Mouse (Mus musculus) neural tube, embryonic 13.5 days (tissue): Measurements from ENCODE around the gene Rtn2. TPM values are rescaled to one million over a fixed set of nuclear protein-coding genes. Genes with fewer than 3 reads are reported as not detected.

Source experiments
- ATAC-seq: fragments of 200-750 bp; cut with Nextera tagmentation; 2 replicates; pipeline ENCODE4 v1.8.0; 2017; ENCODE audit warnings: low read depth, mild to moderate bottlenecking, moderate TSS enrichment, moderate library complexity
- H3K27ac ChIP-seq: fragments of 300-500 bp; sonication (generic); replicated peaks from 2 replicates; pipeline ENCODE4 v1.5.1; 2015; ENCODE audit warnings: moderate library complexity, mild to moderate bottlenecking, inconsistent platforms
- H3K27me3 ChIP-seq: fragments of 300-500 bp; sonication (generic); 2 replicates; pipeline ENCODE4 v1.6.1; 2015; ENCODE audit warnings: mild to moderate bottlenecking, inconsistent platforms
- H3K36me3 ChIP-seq: fragments of 300-500 bp; sonication (generic); 2 replicates; pipeline ENCODE4 v1.6.1; 2015; ENCODE audit warnings: mild to moderate bottlenecking, inconsistent platforms
- H3K4me1 ChIP-seq: fragments of 300-500 bp; sonication (generic); replicated peaks from 2 replicates; pipeline ENCODE4 v1.6.1; 2015; ENCODE audit warnings: inconsistent platforms
- H3K4me2 ChIP-seq: fragments of 300-500 bp; sonication (generic); 2 replicates; pipeline ENCODE4 v1.6.1; 2015; ENCODE audit warnings: inconsistent platforms, mild to moderate bottlenecking, moderate library complexity
- H3K4me3 ChIP-seq: fragments of 300-500 bp; sonication (generic); 2 replicates; pipeline ENCODE4 v1.5.1; 2015; ENCODE audit warnings: mild to moderate bottlenecking, inconsistent platforms
- H3K9ac ChIP-seq: fragments of 300-500 bp; sonication (generic); 2 replicates; pipeline ENCODE4 v1.6.1; 2015; ENCODE audit warnings: moderate library complexity, mild to moderate bottlenecking, inconsistent platforms
- H3K9me3 ChIP-seq: fragments of 300-500 bp; sonication (generic); 2 replicates; pipeline ENCODE4 v1.6.1; 2016; ENCODE audit warnings: inconsistent platforms
- WGBS: fragments of 180-500 bp; shearing (Covaris S2); methylation state at CpG from one replicate; pipeline ENCODE4 v1.1.7; 2015; 5-methylcytosine and 5-hydroxymethylcytosine counted together
- polyA plus RNA-seq: library from polyadenylated mRNA; unstranded; fragments of >200 nt; fragmentation: Nextera tagmentation; extraction: Ambion mirVana; gene quantifications from 2 replicates; pipeline ENCODE4 v1.2.1, GENCODE M21; 2015

Gene Rtn2
- 103 and 117 TPM in 2 replicates for polyA plus RNA-seq

DNA sequence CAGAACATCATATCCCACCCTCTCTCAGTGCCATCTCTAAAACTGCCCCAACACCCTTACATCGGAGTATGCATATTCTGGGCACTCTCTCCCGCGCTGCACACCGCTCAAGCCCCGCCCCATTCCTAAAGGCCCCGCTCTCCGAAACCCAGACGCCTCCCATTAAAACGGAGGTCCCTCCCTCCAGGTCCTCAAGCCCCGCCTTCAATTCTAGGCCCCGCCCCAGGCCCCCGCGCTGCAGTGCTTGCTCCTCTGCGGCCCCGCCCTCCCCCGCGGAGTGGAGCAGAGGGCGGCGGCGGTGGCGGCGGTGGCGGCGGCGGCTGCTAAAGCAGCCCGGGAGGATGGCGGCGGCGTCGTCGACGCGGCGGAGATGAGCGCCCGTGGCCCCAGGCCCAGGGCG, at the start of gene Rtn2:
TSS of gene Rtn2 (plus strand) at position 240 of the 400 bp plus-strand sequence.
- under 1% methylated on average over 37 of the region's 37 CpGs for WGBS
- ATAC-seq: peak; percentile 85
- Histone ChIP-seq H3K36me3 (peaks cover 12% of the 10 kb centered on the region), H3K9me3 (no peaks in the 10 kb centered on the region), H3K9ac (peak within 1 kb of the TSS; percentile 97), H3K4me1 (peaks cover 35% of the 10 kb centered on the region), H3K4me2 (peak within 1 kb of the TSS; percentile 77), H3K4me3 (peak within 1 kb of the TSS; percentile 88), H3K27me3 (peaks cover 44% of the 10 kb centered on the region), H3K27ac (peak within 1 kb of the TSS; percentile 94)

DNA sequence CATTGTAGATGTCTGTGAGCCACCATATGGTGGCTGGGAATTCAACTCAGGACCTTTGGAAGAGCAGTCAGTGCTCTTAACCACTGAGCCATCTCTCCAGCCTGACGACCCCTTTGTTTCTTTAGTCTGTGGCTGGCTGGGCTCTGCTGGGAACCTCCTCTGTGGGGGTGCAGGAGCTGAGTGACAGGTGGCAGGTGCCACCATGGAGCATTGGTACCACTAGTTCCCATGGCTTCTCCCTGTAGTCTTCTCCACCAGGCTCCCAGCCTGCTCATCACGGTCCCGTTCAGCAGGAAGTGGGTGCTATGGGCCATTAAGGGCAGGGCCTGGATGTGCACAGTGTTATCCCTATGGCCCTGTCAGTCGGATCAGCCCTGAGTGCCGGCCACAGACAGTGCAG, 47.8 kb upstream of the Rtn2 start:
- Histone ChIP-seq H3K4me3 (no peak overlapping the region), H3K4me1 (peaks cover 28% of the 10 kb centered on the region), H3K9ac (no peak overlapping the region), H3K36me3 (peaks cover 6% of the 10 kb centered on the region; the same call in 1 of the 2 replicates), H3K27ac (no peak overlapping the region), H3K27me3 (no peaks in the 10 kb centered on the region), H3K4me2 (no peak overlapping the region), H3K9me3 (no peaks in the 10 kb centered on the region)
- 78% methylated on average over 5 of the region's 5 CpGs for WGBS
- ATAC-seq: no peak

DNA sequence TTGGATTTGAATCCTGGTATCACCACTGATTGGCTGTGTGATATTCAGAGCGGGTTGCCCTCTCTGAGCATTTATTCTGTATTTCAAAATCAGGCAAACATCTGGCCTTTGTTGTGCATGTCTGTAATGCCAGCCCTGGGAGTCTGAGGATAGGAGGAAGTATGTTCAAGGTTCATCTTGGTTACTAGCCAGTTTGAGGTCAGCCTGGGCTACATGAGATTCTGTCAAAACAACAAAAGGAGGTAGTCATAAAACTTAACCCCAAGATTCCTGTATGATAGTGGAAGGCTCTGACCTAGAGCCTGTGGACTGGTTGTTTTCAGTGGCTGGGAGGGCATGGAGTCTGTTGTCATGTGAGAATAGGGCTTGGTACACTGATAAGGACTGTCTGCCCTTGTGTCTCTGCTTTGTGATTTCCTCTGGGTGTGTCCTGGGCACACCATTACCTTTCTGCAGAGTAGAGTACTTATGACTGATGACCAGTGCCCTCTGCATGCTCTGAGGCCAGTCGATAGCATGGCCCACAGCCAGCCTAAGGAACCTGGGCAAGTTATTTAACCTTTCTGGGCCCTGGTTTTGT, 47.2 kb upstream of the Rtn2 start:
- H3K27me3 ChIP-seq: no peaks in the 10 kb centered on the region
- H3K36me3 ChIP-seq: peaks cover 6% of the 10 kb centered on the region; the same call in 1 of the 2 replicates
- no peak overlapping the region for H3K4me2 ChIP-seq
- no peak overlapping the region for H3K9ac ChIP-seq
- H3K4me1 ChIP-seq: peaks cover 24% of the 10 kb centered on the region
- WGBS: 84% methylated on average over 2 of the region's 2 CpGs
- no peaks in the 10 kb centered on the region for H3K9me3 ChIP-seq
- no peak overlapping the region for H3K4me3 ChIP-seq
- no peak overlapping the region for H3K27ac ChIP-seq
- ATAC-seq: no peak

DNA sequence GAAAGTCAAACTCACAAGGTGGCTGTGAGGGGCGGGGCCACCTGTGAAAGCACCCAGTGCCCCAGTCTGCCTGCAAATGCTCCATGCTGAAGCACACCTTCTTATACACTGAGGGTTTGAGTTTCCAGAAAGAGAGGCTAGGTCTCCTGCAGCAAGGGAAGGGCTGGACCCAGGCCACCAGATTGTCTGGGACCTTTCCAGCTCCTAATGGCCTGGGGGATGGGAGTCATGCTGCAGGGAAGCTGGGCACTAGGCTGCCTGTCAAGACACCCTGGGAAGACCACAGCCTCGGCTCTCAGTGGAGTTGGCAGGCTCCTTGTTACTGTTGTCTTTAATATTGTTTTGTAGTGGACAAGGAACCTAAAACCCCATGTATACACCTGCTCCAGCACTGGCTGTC, 46.0 kb upstream of the Rtn2 start:
- Histone ChIP-seq H3K27ac (no peak overlapping the region), H3K4me3 (no peak overlapping the region), H3K4me1 (peaks cover 17% of the 10 kb centered on the region), H3K4me2 (no peak overlapping the region), H3K9me3 (no peaks in the 10 kb centered on the region), H3K27me3 (no peaks in the 10 kb centered on the region), H3K9ac (peak overlapping the region; percentile 41; the same call in 1 of the 2 replicates), H3K36me3 (no peaks in the 10 kb centered on the region)
- WGBS: 79% methylated on average over 2 of the region's 2 CpGs
- ATAC-seq: no peak

DNA sequence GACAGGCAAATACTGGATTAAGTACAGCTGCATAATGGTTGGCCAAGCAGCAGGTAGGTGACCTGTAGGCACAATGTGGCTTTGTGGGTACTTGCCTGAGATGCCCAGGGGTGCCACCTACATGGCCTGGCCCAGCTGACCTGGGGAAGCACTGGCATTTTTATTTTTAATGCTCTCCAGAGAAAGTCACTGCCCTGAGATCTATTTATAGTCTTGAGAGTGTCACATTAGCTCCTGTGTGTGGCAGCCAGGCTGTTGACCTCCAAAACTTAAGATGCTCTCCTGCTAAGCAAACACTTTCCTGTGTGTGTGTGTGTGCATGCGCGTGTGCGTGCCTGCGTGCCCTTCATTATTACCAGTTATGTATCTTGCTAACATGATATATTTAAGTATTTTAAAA, 44.1 kb upstream of the Rtn2 start:
- Histone ChIP-seq H3K36me3 (no peaks in the 10 kb centered on the region), H3K9ac (no peak overlapping the region), H3K27me3 (no peaks in the 10 kb centered on the region), H3K4me1 (peaks cover 17% of the 10 kb centered on the region), H3K27ac (no peak overlapping the region), H3K4me3 (no peak overlapping the region), H3K4me2 (no peak overlapping the region), H3K9me3 (no peaks in the 10 kb centered on the region)
- no peak for ATAC-seq
- 95% methylated on average over 4 of the region's 4 CpGs for WGBS

DNA sequence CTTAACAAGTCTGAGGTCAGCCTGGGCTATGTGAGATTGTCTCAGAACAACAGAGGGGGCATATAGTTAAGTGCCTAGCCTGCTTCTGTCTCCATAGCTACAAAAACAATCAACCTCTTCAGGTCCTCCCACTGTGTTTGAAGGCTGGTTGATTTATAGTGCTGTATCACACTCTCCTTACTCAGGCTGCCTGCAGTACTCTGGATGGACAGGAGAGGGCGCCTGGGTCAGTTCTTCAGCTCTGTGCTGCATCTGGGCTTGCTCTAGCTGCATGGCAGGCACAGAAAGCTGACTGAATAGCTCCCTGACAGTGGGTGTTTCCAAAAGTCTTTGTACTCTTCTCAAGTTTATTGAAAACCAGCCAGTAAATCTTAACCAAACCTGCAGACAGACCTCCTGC, 43.0 kb upstream of the Rtn2 start:
- Histone ChIP-seq H3K4me1 (peaks cover 17% of the 10 kb centered on the region), H3K4me2 (no peak overlapping the region), H3K36me3 (no peaks in the 10 kb centered on the region), H3K9ac (no peak overlapping the region), H3K4me3 (no peak overlapping the region), H3K27ac (peak overlapping the region; percentile 15; the same call in 1 of the 2 replicates), H3K27me3 (no peaks in the 10 kb centered on the region), H3K9me3 (no peaks in the 10 kb centered on the region)
- ATAC-seq: peak; percentile 89
- 0% methylated on average over 1 of the region's 1 CpGs for WGBS

DNA sequence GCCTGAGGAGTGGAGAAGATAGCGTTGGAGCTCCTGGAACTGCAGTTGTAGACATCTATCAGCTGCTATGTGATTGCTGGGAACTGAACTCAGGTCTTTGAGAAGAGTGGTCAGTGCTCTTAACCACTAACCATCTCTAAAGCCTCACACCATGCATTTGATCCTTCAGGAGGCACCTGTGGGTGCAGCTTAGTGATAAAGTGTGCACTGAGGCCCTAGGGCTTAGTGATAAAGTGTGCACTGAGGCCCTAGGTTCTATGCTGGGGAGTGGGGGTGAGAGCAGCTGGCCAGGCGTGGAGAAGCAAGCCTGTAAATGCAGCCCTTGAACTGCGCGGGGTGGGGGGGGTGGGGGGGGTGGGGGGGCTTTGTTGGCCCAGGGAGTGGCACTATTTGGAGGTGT, 42.4 kb upstream of the Rtn2 start:
- no peak for ATAC-seq
- 63% methylated on average over 4 of the region's 4 CpGs for WGBS

DNA sequence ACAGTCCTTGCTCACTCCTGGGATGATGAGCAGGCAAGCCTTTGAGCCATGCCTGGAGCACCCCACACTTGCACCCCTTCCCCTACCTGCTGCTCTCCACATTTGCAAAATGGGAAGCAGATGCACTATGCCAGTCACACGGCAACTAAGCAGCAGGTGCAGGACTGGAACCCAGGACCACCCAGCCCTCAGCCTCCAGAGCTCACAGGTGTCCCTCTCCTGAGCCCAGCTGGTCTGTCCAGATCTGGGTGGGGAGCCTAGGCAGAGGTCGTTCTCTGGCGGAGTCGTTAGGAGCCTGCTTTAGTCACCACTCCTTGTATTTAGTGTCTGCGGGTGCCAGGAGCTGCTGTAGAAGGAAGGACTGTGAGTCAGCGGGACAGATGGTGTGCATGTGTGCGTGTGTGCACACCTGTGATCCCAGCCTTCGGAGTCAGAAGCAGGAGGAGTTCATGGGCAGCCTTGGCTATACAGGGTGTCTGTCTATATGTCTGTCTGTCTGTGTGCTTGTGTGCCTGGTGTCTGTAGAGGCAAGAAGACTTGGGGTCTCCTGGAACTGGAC, 41.4 kb upstream of the Rtn2 start:
- Histone ChIP-seq H3K27ac (no peak overlapping the region), H3K27me3 (no peaks in the 10 kb centered on the region), H3K4me1 (peaks cover 14% of the 10 kb centered on the region), H3K9ac (0 out of 2 replicates have a peak overlapping the region, but pooled peaks have one; percentile 1), H3K4me2 (no peak overlapping the region), H3K4me3 (no peak overlapping the region), H3K9me3 (no peaks in the 10 kb centered on the region), H3K36me3 (peaks cover 15% of the 10 kb centered on the region)
- ATAC-seq: no peak
- 91% methylated on average over 8 of the region's 8 CpGs for WGBS

More for the DNA sequence above, 42.4 kb upstream of the Rtn2 start:
- Histone ChIP-seq H3K4me3 (no peak overlapping the region), H3K27ac (0 out of 2 replicates have a peak overlapping the region, but pooled peaks have one; percentile 15), H3K4me1 (peaks cover 17% of the 10 kb centered on the region), H3K4me2 (no peak overlapping the region), H3K9me3 (no peaks in the 10 kb centered on the region), H3K9ac (no peak overlapping the region), H3K27me3 (no peaks in the 10 kb centered on the region), H3K36me3 (peaks cover 5% of the 10 kb centered on the region; the same call in 1 of the 2 replicates)

DNA sequence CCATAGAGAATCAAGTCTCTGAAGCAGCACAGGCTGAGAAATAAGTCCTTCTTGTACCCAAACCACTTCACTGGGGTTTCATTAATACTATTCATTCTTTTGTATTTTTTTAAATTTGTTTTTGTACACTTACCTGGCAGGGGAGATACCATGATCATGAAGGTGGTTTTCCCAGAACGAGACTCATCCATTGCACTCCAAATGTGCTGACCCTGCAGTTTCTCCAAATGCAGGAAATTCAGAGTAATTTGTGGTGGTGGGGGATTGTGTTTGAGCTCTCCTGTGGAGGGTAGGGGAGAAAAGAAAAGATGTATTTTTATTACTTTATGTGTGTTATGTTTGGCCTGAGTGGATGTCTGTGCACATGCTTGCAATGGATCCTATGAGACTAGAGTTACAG, 40.4 kb upstream of the Rtn2 start:
- ATAC-seq: no peak
- no peaks in the 10 kb centered on the region for H3K9me3 ChIP-seq
- no peak overlapping the region for H3K27ac ChIP-seq

DNA sequence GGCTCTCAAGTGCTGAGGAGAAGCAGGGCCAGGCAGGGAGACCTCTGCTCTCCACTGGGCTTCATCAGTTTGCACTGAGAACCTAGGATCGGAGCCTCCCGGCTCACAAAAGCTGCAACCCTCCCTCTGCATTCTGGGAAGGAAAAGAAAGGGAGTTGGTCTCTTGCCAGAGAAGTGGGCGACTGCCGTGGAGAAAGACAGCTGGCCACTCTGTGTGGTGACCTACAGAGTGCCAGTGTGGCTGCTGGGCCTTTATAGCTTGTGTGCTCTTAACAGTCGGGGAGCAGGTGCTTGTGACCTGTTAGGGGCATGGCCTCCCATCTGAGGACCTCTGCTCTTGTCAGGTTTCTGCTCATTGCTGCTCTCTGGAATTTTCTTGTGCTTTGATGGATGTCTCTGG, 38.6 kb upstream of the Rtn2 start:
- ATAC-seq: no peak
- no peak overlapping the region for H3K4me2 ChIP-seq
- no peak overlapping the region for H3K4me3 ChIP-seq
- H3K27me3 ChIP-seq: no peaks in the 10 kb centered on the region
- no peaks in the 10 kb centered on the region for H3K9me3 ChIP-seq
- no peak overlapping the region for H3K27ac ChIP-seq
- H3K36me3 ChIP-seq: peaks cover 32% of the 10 kb centered on the region
- peaks cover 8% of the 10 kb centered on the region; the same call in 1 of the 2 replicates for H3K4me1 ChIP-seq
- H3K9ac ChIP-seq: 0 out of 2 replicates have a peak overlapping the region, but pooled peaks have one; percentile 38
- WGBS: 69% methylated on average over 5 of the region's 5 CpGs

More for the DNA sequence above, 40.4 kb upstream of the Rtn2 start:
- no peaks in the 10 kb centered on the region for H3K27me3 ChIP-seq
- 90% methylated on average over 1 of the region's 1 CpGs for WGBS
- H3K36me3 ChIP-seq: peaks cover 23% of the 10 kb centered on the region
- no peak overlapping the region for H3K9ac ChIP-seq
- H3K4me3 ChIP-seq: no peak overlapping the region
- H3K4me2 ChIP-seq: no peak overlapping the region
- peaks cover 8% of the 10 kb centered on the region; the same call in 1 of the 2 replicates for H3K4me1 ChIP-seq

DNA sequence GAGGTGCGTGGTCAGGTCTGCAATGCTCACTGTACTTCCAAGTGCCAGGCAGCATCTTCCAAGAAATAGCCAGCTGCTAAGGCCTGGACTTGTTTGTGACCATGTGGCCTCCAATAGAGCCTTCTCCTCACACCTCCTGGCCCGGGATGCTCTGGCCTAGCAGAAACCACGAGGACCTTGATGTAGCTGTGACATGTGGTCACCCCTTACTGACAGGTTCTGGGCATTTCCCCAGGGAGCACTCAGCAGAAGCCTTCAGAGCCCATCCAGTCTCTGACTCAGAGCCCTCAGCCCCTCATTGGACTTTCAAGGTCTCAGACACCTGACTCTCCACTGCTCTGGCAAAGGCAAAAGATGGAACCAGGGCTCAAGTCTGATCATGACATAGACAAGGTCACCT, 37.3 kb upstream of the Rtn2 start:
- 82% methylated on average over 3 of the region's 3 CpGs for WGBS
- H3K36me3 ChIP-seq: peaks cover 32% of the 10 kb centered on the region
- ATAC-seq: no peak

DNA sequence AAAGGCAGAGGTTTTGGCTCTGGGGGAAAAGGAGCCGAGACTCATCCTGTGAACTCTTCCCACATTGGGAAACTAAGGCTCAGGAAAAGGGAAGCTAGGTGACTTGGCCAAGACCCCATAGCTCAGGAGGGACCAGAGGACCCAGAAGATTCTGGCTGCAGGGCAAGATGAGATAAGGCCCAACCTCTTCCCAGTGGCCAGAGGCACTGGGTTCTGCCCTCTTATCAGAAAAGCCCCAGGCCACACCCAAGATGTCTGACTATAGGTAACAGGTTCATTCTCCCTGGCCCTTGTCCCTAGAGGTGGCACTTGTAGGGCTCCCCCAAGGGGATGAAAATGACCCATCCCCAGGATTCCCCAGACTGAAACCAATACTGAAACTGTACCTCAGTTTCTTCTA, 35.6 kb upstream of the Rtn2 start:
- Histone ChIP-seq H3K4me1 (no peaks in the 10 kb centered on the region; the same call in 1 of the 2 replicates), H3K27ac (no peak overlapping the region), H3K4me2 (no peak overlapping the region), H3K27me3 (no peaks in the 10 kb centered on the region), H3K36me3 (peaks cover 32% of the 10 kb centered on the region), H3K9ac (no peak overlapping the region), H3K9me3 (no peaks in the 10 kb centered on the region), H3K4me3 (no peak overlapping the region)
- 100% methylated on average over 1 of the region's 1 CpGs for WGBS
- no peak for ATAC-seq

More for the DNA sequence above, 37.3 kb upstream of the Rtn2 start:
- Histone ChIP-seq H3K4me3 (no peak overlapping the region), H3K4me1 (no peaks in the 10 kb centered on the region; the same call in 1 of the 2 replicates), H3K9me3 (no peaks in the 10 kb centered on the region), H3K27me3 (no peaks in the 10 kb centered on the region), H3K9ac (no peak overlapping the region), H3K27ac (no peak overlapping the region), H3K4me2 (no peak overlapping the region)
